Mouse (Mus musculus): ENCODE measurements around the gene Lcn4. TPM values are rescaled to one million over a fixed set of nuclear protein-coding genes. Genes with fewer than 3 reads are reported as not detected.

Gene Lcn4
- polyA plus RNA-seq (2012; rRNA removed) = not detected in 2 replicates

DNA sequence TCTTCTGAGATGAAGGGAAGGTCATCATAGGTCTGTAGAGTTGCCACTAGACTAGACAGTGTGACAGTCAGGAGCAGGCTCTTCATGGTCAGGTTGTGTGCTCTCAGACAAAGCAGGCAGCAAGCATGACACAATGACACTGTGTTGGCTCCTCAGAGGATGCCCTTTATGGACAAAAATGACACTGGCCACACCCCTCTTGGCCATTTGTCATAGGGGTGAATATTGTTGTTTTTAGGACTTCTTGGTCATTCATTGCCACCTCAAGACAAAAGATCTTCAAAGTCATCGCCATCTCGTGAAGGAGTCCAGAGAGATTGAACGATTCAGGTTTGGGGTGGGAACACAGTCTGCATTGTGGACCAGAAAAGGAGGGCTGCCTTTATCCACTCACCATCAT is at the start of gene Lcn4:
TSS of gene Lcn4 (minus strand) at position 101 of the 400 bp plus-strand sequence.

DNA sequence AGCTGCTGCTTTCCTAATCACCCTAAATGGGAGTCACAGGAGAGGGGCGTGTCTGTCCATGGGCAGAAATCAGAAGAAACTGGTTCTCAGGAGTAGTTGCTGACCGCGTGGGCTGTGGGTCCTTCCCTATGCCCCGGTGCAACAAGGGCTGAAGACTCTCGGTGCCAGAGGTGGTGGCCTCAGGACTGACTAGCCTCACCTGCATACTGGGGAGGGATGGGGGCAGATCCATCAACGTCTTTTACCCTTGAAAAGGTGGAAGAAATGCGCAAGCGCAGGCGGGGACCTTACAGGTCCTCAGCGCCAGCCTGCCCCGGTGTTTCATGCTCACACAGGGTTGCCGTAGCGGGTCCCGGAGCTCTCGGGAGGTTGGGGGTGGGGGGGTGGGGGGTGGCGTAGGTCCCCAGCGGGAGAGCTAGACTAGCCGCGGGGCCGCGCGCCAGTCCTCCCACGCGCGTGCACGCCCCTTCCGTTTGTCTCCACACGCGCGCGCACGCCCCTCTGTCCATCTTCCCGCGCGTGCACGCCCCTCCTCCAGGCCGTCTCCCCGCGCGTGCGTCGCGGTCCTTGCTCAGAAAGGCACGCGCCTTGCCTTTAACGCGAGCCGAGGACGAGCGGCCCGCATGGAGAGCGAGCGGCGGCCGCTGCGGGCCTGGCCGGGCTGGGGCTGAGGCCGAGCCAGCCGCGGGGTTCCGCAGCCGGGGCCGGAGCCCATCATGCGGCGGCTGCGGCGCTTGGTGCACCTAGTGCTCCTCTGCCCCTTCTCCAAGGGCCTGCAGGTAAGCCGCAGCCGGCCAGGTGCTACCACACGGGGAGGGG is 43.0 kb downstream of the Lcn4 start, which contains the start of gene Fam69b:
TSS of gene Fam69b (plus strand) at position 537 of the 819 bp plus-strand sequence.

Other genes with a start within 250 kb of the Lcn4 start
- 36.5 and 43.9 TPM in 2 replicates for gene Sec16a, start 226.1 kb downstream of the Lcn4 start, polyA plus RNA-seq (2012; rRNA removed)
- gene Notch1, start 154.6 kb downstream of the Lcn4 start, polyA plus RNA-seq (2012; rRNA removed) = 38.0 and 39.8 TPM in 2 replicates
- 105 and 158 TPM in 2 replicates for gene Egfl7, start 91.3 kb downstream of the Lcn4 start, polyA plus RNA-seq (2012; rRNA removed)
- not detected in 2 replicates for gene Gm20532, start 84.6 kb downstream of the Lcn4 start, polyA plus RNA-seq (2012; rRNA removed)
- 5.7 and 11.7 TPM in 2 replicates for gene Agpat2, start 66.9 kb downstream of the Lcn4 start, polyA plus RNA-seq (2012; rRNA removed)
- 28.6 and 42.2 TPM in 2 replicates for gene Fam69b, start 42.8 kb downstream of the Lcn4 start, polyA plus RNA-seq (2012; rRNA removed)
- gene Abo, start 193.7 kb upstream of the Lcn4 start, polyA plus RNA-seq (2012; rRNA removed) = not detected in 2 replicates
- gene Surf6, start 231.6 kb upstream of the Lcn4 start, polyA plus RNA-seq (2012; rRNA removed) = 28.5 and 35.8 TPM in 2 replicates
- 64.0 and 77.5 TPM in 2 replicates for gene Med22, start 239.4 kb upstream of the Lcn4 start, polyA plus RNA-seq (2012; rRNA removed)
- 2,350 and 2,645 TPM in 2 replicates for gene Rpl7a, start 239.5 kb upstream of the Lcn4 start, polyA plus RNA-seq (2012; rRNA removed)
- gene Surf2, start 245.1 kb upstream of the Lcn4 start, polyA plus RNA-seq (2012; rRNA removed) = 46.3 and 50.5 TPM in 2 replicates
- gene Surf1, start 245.2 kb upstream of the Lcn4 start, polyA plus RNA-seq (2012; rRNA removed) = 48.7 and 54.6 TPM in 2 replicates

All from central nervous system, embryonic 11.5 days (tissue).